Mouse (Mus musculus) brain, embryonic 14.5 days (tissue): ENCODE measurements around the gene Pde4dip.

Source experiments
- CTCF ChIP-seq: fragments of 200-500 bp; IDR thresholded peaks from 2 replicates; pipeline ENCODE4 v1.5.1; 2012; ENCODE audit warnings: inconsistent platforms, mild to moderate bottlenecking, moderate library complexity, borderline replicate concordance; ENCODE audit not compliant: insufficient read depth, insufficient read length; ENCODE audit errors: extremely low read depth
- POLR2A ChIP-seq: fragments of 200-500 bp; IDR thresholded peaks from 2 replicates; pipeline ENCODE4 v1.6.1; 2012; ENCODE audit warnings: mild to moderate bottlenecking, inconsistent platforms, borderline replicate concordance; ENCODE audit not compliant: poor library complexity, insufficient read depth, insufficient read length, severe bottlenecking; ENCODE audit errors: extremely low read depth

DNA sequence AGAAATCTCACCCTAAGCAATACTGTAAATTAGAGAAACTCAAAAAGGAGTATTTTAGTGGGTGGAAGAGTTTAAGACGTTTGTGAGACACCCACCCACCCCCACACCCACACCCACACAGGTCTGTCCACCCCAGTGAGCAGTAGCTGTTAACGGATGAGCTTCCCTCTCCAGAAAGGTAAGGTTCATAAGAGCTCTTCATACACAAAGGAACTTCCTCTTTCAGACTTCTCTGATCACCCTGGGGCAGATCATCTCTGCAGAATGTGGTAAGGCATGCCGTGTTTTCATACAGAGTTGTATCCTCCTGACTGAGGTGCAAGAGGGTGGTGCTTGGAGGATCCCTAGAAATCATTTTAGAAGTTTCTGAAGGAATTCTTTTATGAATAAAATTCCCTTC, 88.5 kb downstream of the Pde4dip start:
- no peak for TF ChIP-seq POLR2A
- TF ChIP-seq CTCF, result no peak
